Comparison of ENCODE assay signal across 20 mouse cellular contexts in the genomic region with DNA sequence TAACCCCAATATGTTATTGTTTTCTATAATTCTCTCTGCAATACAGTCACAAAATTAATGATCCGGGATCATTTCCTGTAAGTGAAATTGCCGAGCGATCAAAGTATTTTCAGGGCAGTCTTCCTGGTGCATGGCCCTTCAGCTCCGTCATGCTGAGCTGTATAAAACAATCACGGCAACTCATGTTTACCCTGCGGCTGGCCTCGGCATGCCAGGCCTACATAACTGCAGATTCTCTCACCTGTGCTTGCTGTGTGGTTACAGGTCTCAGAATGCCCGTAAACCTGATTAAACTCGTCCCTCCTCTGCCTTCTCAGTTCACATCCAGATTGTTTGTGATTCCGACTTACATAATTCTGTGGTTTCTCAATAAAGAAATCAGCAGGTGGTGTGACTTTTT.
A peak's percentile ranks its signal among the peaks of the same experiment; 100 is the strongest.
DNase-seq lines count a peak whose midpoint lies in the region; ATAC-seq and TF ChIP-seq lines count a peak whose summit lies in the region.
"Had no signal": no experiment of that assay in that cellular context is flagged by ENCODE, and none has a peak within 500 bp of the region (broad histone marks: within the 10 kb centered on the region; RNA-seq: fewer than 3 reads in every experiment).

No protein-coding gene starts in this region.

- no peaks in the 10 kb centered on the region for H3K9me3 ChIP-seq in kidney, embryonic 16.5 days (ENCODE audit: low read length)
- H3K9me3 ChIP-seq in midbrain, embryonic 11.5 days (ENCODE audit: control insufficient read depth, low read length): no peaks in the 10 kb centered on the region
- H3K9me3 ChIP-seq in midbrain, postnatal 0 days (ENCODE audit: low read length): no peaks in the 10 kb centered on the region
- no peaks in the 10 kb centered on the region for H3K9me3 ChIP-seq in stomach, postnatal 0 days (ENCODE audit: control insufficient read depth, low read length)
- no peaks in the 10 kb centered on the region for H3K9me3 ChIP-seq in hindbrain, embryonic 14.5 days (ENCODE audit: control insufficient read depth, low read length)
- no peaks in the 10 kb centered on the region for H3K9me3 ChIP-seq in hindbrain, postnatal 0 days (ENCODE audit: low read length)
- H3K9me3 ChIP-seq: forebrain, embryonic 13.5 days; heart, embryonic 10.5 days; hindbrain, embryonic 13.5 days had no signal

- 0 out of 2 replicates have a peak, but pooled peaks have one; percentile 46 for ATAC-seq in kidney, embryonic 16.5 days (ENCODE audit: low FRiP score, low TSS enrichment)
- no peak for ATAC-seq in midbrain, embryonic 11.5 days (ENCODE audit: low FRiP score)
- no peak for ATAC-seq in midbrain, postnatal 0 days (ENCODE audit: low FRiP score)
- peak; percentile 92 for ATAC-seq in stomach, postnatal 0 days (ENCODE audit: low FRiP score, low TSS enrichment)
- no peak for ATAC-seq in hindbrain, embryonic 14.5 days (ENCODE audit: low FRiP score)
- no peak for ATAC-seq in hindbrain, postnatal 0 days
- ATAC-seq: forebrain, embryonic 13.5 days; liver, postnatal 0 days had no signal

- H3K4me2 ChIP-seq in kidney, embryonic 16.5 days (replicated peaks; ENCODE audit: low read depth, low read length): no peak overlapping the region
- no peak overlapping the region for H3K4me2 ChIP-seq in midbrain, embryonic 11.5 days
- no peak overlapping the region for H3K4me2 ChIP-seq in midbrain, postnatal 0 days (ENCODE audit: low read depth, low read length, poor library complexity, severe bottlenecking)
- H3K4me2 ChIP-seq in stomach, postnatal 0 days (replicated peaks; ENCODE audit: low read depth): no peak overlapping the region
- no peak overlapping the region for H3K4me2 ChIP-seq in hindbrain, embryonic 14.5 days (replicated peaks)
- H3K4me2 ChIP-seq in hindbrain, postnatal 0 days (ENCODE audit: low read depth, low read length): no peak overlapping the region
- H3K4me2 ChIP-seq: forebrain, embryonic 13.5 days; hindbrain, embryonic 13.5 days had no signal

- H3K4me1 ChIP-seq in kidney, embryonic 16.5 days (ENCODE audit: insufficient read depth, low read length): no peaks in the 10 kb centered on the region
- H3K4me1 ChIP-seq in midbrain, embryonic 11.5 days (ENCODE audit: control insufficient read depth, insufficient read depth, low read length): no peaks in the 10 kb centered on the region
- H3K4me1 ChIP-seq in midbrain, postnatal 0 days (ENCODE audit: insufficient read depth, low read length): no peaks in the 10 kb centered on the region
- H3K4me1 ChIP-seq in stomach, postnatal 0 days (replicated peaks; ENCODE audit: control insufficient read depth, insufficient read depth): no peaks in the 10 kb centered on the region; the same call in 1 of the 2 replicates
- no peaks in the 10 kb centered on the region for H3K4me1 ChIP-seq in hindbrain, embryonic 14.5 days (replicated peaks; ENCODE audit: control insufficient read depth, insufficient read depth, low read length)
- no peaks in the 10 kb centered on the region for H3K4me1 ChIP-seq in hindbrain, postnatal 0 days (ENCODE audit: insufficient read depth, low read length)
- H3K4me1 ChIP-seq: forebrain, embryonic 13.5 days; heart, embryonic 10.5 days; hindbrain, embryonic 13.5 days; megakaryocyte, embryonic 14.5 days had no signal

- DNase-seq in kidney, adult 18-20 months: no peak
- peak; percentile 51 for DNase-seq in midbrain, embryonic 11.5 days (ENCODE audit: low spot score, missing footprints)
- DNase-seq in midbrain, postnatal 0 days (ENCODE audit: low spot score): no peak
- DNase-seq in large intestine, adult 2 months (ENCODE audit: low read depth, low spot score): peak; percentile 70
- peak; percentile 65 for DNase-seq in stomach, postnatal 0 days (ENCODE audit: low spot score)
- DNase-seq in hindbrain, embryonic 14.5 days (ENCODE audit: low spot score): no peak
- DNase-seq in hindbrain, postnatal 0 days (ENCODE audit: low spot score): no peak
- DNase-seq: cerebellum, adult 9-10 months; gastrocnemius, postnatal 36 days; heart, postnatal 10 days; kidney, adult 2 months; liver; liver, postnatal 0 days had no signal

- no peak overlapping the region for H3K9ac ChIP-seq in kidney, embryonic 16.5 days (replicated peaks; ENCODE audit: low read length)
- no peak overlapping the region for H3K9ac ChIP-seq in midbrain, embryonic 11.5 days (ENCODE audit: low read length)
- H3K9ac ChIP-seq in midbrain, postnatal 0 days (replicated peaks; ENCODE audit: low read length, poor library complexity, severe bottlenecking): no peak overlapping the region
- H3K9ac ChIP-seq in stomach, postnatal 0 days (ENCODE audit: low read length): no peak overlapping the region
- no peak overlapping the region for H3K9ac ChIP-seq in hindbrain, embryonic 14.5 days
- H3K9ac ChIP-seq in hindbrain, postnatal 0 days (replicated peaks; ENCODE audit: low read length): no peak overlapping the region
- H3K9ac ChIP-seq: forebrain, embryonic 13.5 days; hindbrain, embryonic 13.5 days; liver, postnatal 0 days had no signal

- TF ChIP-seq EP300 in stomach, postnatal 0 days (optimal IDR thresholded peaks at IDR 0.05): no peak

- no peaks in the 10 kb centered on the region for H3K27me3 ChIP-seq in kidney, embryonic 16.5 days (ENCODE audit: insufficient read depth, low read length)
- H3K27me3 ChIP-seq in midbrain, embryonic 11.5 days (ENCODE audit: control insufficient read depth, insufficient read depth, low read length): no peaks in the 10 kb centered on the region
- H3K27me3 ChIP-seq in midbrain, postnatal 0 days (ENCODE audit: insufficient read depth, low read length): no peaks in the 10 kb centered on the region
- no peaks in the 10 kb centered on the region for H3K27me3 ChIP-seq in stomach, postnatal 0 days (ENCODE audit: control insufficient read depth, insufficient read depth, low read length)
- H3K27me3 ChIP-seq in hindbrain, embryonic 14.5 days (ENCODE audit: control insufficient read depth, insufficient read depth, low read length): no peaks in the 10 kb centered on the region
- H3K27me3 ChIP-seq in hindbrain, postnatal 0 days (ENCODE audit: insufficient read depth, low read length): no peaks in the 10 kb centered on the region
- H3K27me3 ChIP-seq: CH12.LX; forebrain, embryonic 13.5 days; hindbrain, embryonic 13.5 days had no signal

- TF ChIP-seq CTCF in midbrain, postnatal 0 days (IDR thresholded peaks at IDR 0.05): no peak
- TF ChIP-seq CTCF in stomach, postnatal 0 days (IDR thresholded peaks at IDR 0.05; ENCODE audit: low read depth): no peak
- no peak for TF ChIP-seq CTCF in hindbrain, postnatal 0 days (IDR thresholded peaks at IDR 0.05; ENCODE audit: low read depth)

- H3K4me3 ChIP-seq in kidney, embryonic 16.5 days (ENCODE audit: low read length): no peak overlapping the region
- no peak overlapping the region for H3K4me3 ChIP-seq in midbrain, embryonic 11.5 days (ENCODE audit: low read depth, low read length)
- H3K4me3 ChIP-seq in midbrain, postnatal 0 days (ENCODE audit: low read depth, low read length): no peak overlapping the region
- H3K4me3 ChIP-seq in stomach, postnatal 0 days (ENCODE audit: low read depth, low read length): no peak overlapping the region
- no peak overlapping the region for H3K4me3 ChIP-seq in hindbrain, embryonic 14.5 days (replicated peaks; ENCODE audit: low read length)
- H3K4me3 ChIP-seq in hindbrain, postnatal 0 days (ENCODE audit: low read length): no peak overlapping the region
- H3K4me3 ChIP-seq: forebrain, embryonic 13.5 days; heart, embryonic 10.5 days; hindbrain, embryonic 13.5 days; left cerebral cortex, adult 2 months; megakaryocyte, embryonic 14.5 days had no signal

- peak overlapping the region; percentile 39; the same call in 1 of the 2 replicates for H3K27ac ChIP-seq in kidney, embryonic 16.5 days (ENCODE audit: low read length)
- no peak overlapping the region for H3K27ac ChIP-seq in midbrain, embryonic 11.5 days (ENCODE audit: low read depth, low read length)
- no peak overlapping the region for H3K27ac ChIP-seq in midbrain, postnatal 0 days (ENCODE audit: low read depth, low read length)
- H3K27ac ChIP-seq in stomach, postnatal 0 days (replicated peaks): peak overlapping the region; percentile 5; the same call in 1 of the 2 replicates
- H3K27ac ChIP-seq in hindbrain, embryonic 14.5 days: no peak overlapping the region
- H3K27ac ChIP-seq in hindbrain, postnatal 0 days: no peak overlapping the region
- H3K27ac ChIP-seq: forebrain, embryonic 13.5 days; heart, embryonic 10.5 days; hindbrain, embryonic 13.5 days; left cerebral cortex, adult 2 months had no signal

- 64% methylated on average over 10 of the region's 10 CpGs for WGBS in kidney, embryonic 16.5 days
- WGBS in midbrain, embryonic 11.5 days: 81% methylated on average over 10 of the region's 10 CpGs
- 86% methylated on average over 10 of the region's 10 CpGs for WGBS in midbrain, postnatal 0 days
- 34% methylated on average over 10 of the region's 10 CpGs for WGBS in large intestine, adult 2 months
- 46% methylated on average over 10 of the region's 10 CpGs for WGBS in stomach, postnatal 0 days
- WGBS in hindbrain, embryonic 14.5 days: 81% methylated on average over 10 of the region's 10 CpGs
- WGBS in hindbrain, postnatal 0 days: 83% methylated on average over 10 of the region's 10 CpGs

- no peaks in the 10 kb centered on the region for H3K36me3 ChIP-seq in kidney, embryonic 16.5 days (ENCODE audit: insufficient read depth, low read length)
- no peaks in the 10 kb centered on the region for H3K36me3 ChIP-seq in midbrain, embryonic 11.5 days (ENCODE audit: control insufficient read depth, insufficient read depth, low read length)
- no peaks in the 10 kb centered on the region for H3K36me3 ChIP-seq in midbrain, postnatal 0 days (ENCODE audit: insufficient read depth, low read length)
- no peaks in the 10 kb centered on the region for H3K36me3 ChIP-seq in stomach, postnatal 0 days (ENCODE audit: control insufficient read depth, insufficient read depth, low read length)
- H3K36me3 ChIP-seq in hindbrain, embryonic 14.5 days (replicated peaks; ENCODE audit: control insufficient read depth, insufficient read depth): no peaks in the 10 kb centered on the region
- H3K36me3 ChIP-seq in hindbrain, postnatal 0 days (ENCODE audit: insufficient read depth, low read length): no peaks in the 10 kb centered on the region
- H3K36me3 ChIP-seq: heart, embryonic 10.5 days; hindbrain, embryonic 13.5 days had no signal

Comparison
In these comparisons a context has a peak if more than half of its experiments do, and no peak if none do; other contexts are left out.
1. DNase-seq: peak in midbrain, embryonic 11.5 days (single experiment), large intestine, adult 2 months (single experiment) and stomach, postnatal 0 days (single experiment); none in kidney, adult 18-20 months (single experiment), midbrain, postnatal 0 days (single experiment), hindbrain, embryonic 14.5 days (single experiment) and hindbrain, postnatal 0 days (single experiment).
2. ATAC-seq: peak in kidney, embryonic 16.5 days (single experiment) and stomach, postnatal 0 days (single experiment); none in midbrain, embryonic 11.5 days (single experiment), midbrain, postnatal 0 days (single experiment), hindbrain, embryonic 14.5 days (single experiment) and hindbrain, postnatal 0 days (single experiment).
3. H3K27ac ChIP-seq: peak in kidney, embryonic 16.5 days (single experiment) and stomach, postnatal 0 days (single experiment); none in midbrain, embryonic 11.5 days (single experiment), midbrain, postnatal 0 days (single experiment), hindbrain, embryonic 14.5 days (single experiment) and hindbrain, postnatal 0 days (single experiment).